8 mouse cellular contexts compared by ENCODE assay signal in the genomic region with DNA sequence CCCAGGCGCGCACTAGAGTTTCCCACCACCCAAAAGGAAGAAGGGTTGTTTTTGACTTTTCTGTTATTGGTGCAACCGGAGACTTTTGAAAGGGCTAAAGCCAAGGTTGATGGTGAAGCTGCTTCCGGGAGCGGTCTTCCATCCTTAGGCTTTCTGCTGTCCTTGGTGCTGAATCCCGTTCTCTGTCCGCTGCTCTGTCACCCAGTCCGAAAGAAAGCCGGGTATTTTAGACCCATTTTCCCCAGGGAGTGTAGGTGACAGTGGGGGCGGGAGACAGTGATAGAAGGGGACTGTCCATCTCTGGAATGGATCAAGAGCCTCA. TPM values are rescaled to one million over a fixed set of nuclear protein-coding genes. Genes with fewer than 3 reads are reported as not detected.
DNase-seq lines count a peak whose midpoint lies in the region; ATAC-seq lines count a peak whose summit lies in the region.

No protein-coding gene starts in this region.

- peaks cover 8% of the 10 kb centered on the region; the same call in 1 of the 2 replicates for H3K4me1 ChIP-seq in forebrain, embryonic 11.5 days (replicated peaks; ENCODE audit: control insufficient read depth, insufficient read depth, low read length)
- peaks cover 6% of the 10 kb centered on the region for H3K4me1 ChIP-seq in intestine, embryonic 15.5 days (replicated peaks)
- H3K4me1 ChIP-seq in stomach, embryonic 16.5 days (ENCODE audit: control insufficient read depth, insufficient read depth, low read length) = peaks cover 5% of the 10 kb centered on the region

- no peak for ATAC-seq in cerebellum, adult (ENCODE audit: insufficient number of reproducible peaks, low FRiP score, low TSS enrichment)
- ATAC-seq in forebrain, embryonic 11.5 days (replicated peaks; ENCODE audit: low FRiP score) = no peak
- ATAC-seq in intestine, embryonic 15.5 days = no peak
- ATAC-seq in stomach, embryonic 16.5 days (ENCODE audit: insufficient read depth, low FRiP score) = no peak

- H3K4me3 ChIP-seq in forebrain, embryonic 11.5 days (ENCODE audit: low read depth, low read length) = peak overlapping the region; percentile 42; the same call in 1 of the 2 replicates
- peak overlapping the region; percentile 31; the same call in 1 of the 2 replicates for H3K4me3 ChIP-seq in intestine, embryonic 15.5 days (replicated peaks)
- no peak overlapping the region for H3K4me3 ChIP-seq in stomach, embryonic 16.5 days (replicated peaks; ENCODE audit: low read length)

- DNase-seq in cerebellum, adult 8-10 months = peak; percentile 2
- peak; percentile 84 for DNase-seq in ZHBTc4 (ENCODE audit: low read depth, low spot score)
- DNase-seq in forebrain, embryonic 11.5 days (ENCODE audit: low spot score) = peak; percentile 77
- DNase-seq in lung, postnatal 14 days = peak; percentile 58
- DNase-seq in cerebellum, adult 11-12 months = no peak

- no peaks in the 10 kb centered on the region for H3K9me3 ChIP-seq in forebrain, embryonic 11.5 days (ENCODE audit: control insufficient read depth, low read length)
- no peaks in the 10 kb centered on the region for H3K9me3 ChIP-seq in intestine, embryonic 15.5 days
- no peaks in the 10 kb centered on the region for H3K9me3 ChIP-seq in stomach, embryonic 16.5 days (replicated peaks; ENCODE audit: control insufficient read depth, low read length)

- peak overlapping the region; percentile 77 for H3K4me2 ChIP-seq in forebrain, embryonic 11.5 days (ENCODE audit: low read depth, low read length, severe bottlenecking)
- peak overlapping the region; percentile 74 for H3K4me2 ChIP-seq in intestine, embryonic 15.5 days (replicated peaks)
- H3K4me2 ChIP-seq in stomach, embryonic 16.5 days (ENCODE audit: low read depth, low read length) = peak overlapping the region; percentile 62

- 1% methylated on average over 10 of the region's 10 CpGs for WGBS in forebrain, embryonic 11.5 days
- 2% methylated on average over 10 of the region's 10 CpGs for WGBS in intestine, embryonic 15.5 days
- WGBS in stomach, embryonic 16.5 days = 3% methylated on average over 10 of the region's 10 CpGs

- peaks cover 26% of the 10 kb centered on the region for H3K27me3 ChIP-seq in forebrain, embryonic 11.5 days (ENCODE audit: control insufficient read depth, insufficient read depth, low read length)
- peaks cover 28% of the 10 kb centered on the region for H3K27me3 ChIP-seq in intestine, embryonic 15.5 days (replicated peaks)
- H3K27me3 ChIP-seq in stomach, embryonic 16.5 days (ENCODE audit: control insufficient read depth, insufficient read depth, low read length) = peaks cover 25% of the 10 kb centered on the region

- H3K27ac ChIP-seq in forebrain, embryonic 11.5 days (ENCODE audit: low read depth, low read length) = no peak overlapping the region
- H3K27ac ChIP-seq in intestine, embryonic 15.5 days = no peak overlapping the region
- H3K27ac ChIP-seq in stomach, embryonic 16.5 days (ENCODE audit: low read length) = no peak overlapping the region

- H3K9ac ChIP-seq in forebrain, embryonic 11.5 days (ENCODE audit: low read length) = no peak overlapping the region
- H3K9ac ChIP-seq in intestine, embryonic 15.5 days = no peak overlapping the region
- H3K9ac ChIP-seq in stomach, embryonic 16.5 days (ENCODE audit: low read length) = no peak overlapping the region

- H3K36me3 ChIP-seq in forebrain, embryonic 11.5 days (ENCODE audit: control insufficient read depth, insufficient read depth, low read length) = no peaks in the 10 kb centered on the region
- H3K36me3 ChIP-seq in intestine, embryonic 15.5 days = no peaks in the 10 kb centered on the region
- no peaks in the 10 kb centered on the region for H3K36me3 ChIP-seq in stomach, embryonic 16.5 days (ENCODE audit: control insufficient read depth, insufficient read depth, low read length)

RNA-seq across cellular contexts. Expression of a gene that starts 0.6 kb away (rescaled TPM):
- 0.24 and 0.57 TPM in 2 replicates for polyA plus RNA-seq in forebrain, embryonic 11.5 days (2014; fragmentation: Nextera tagmentation; extraction: Ambion mirVana)
- polyA plus RNA-seq in intestine, embryonic 15.5 days (2015; fragmentation: Nextera tagmentation; extraction: Ambion mirVana) = 0.09 and 0.16 TPM in 2 replicates
- 0.06 TPM in 1 of 2 replicates, not detected in the other for polyA plus RNA-seq in stomach, embryonic 16.5 days (2015; fragmentation: Nextera tagmentation; extraction: Ambion mirVana)
